ENCODE assay signal across 27 mouse cellular contexts in genomic region chr2:174660321-174660720, GRCm38 (mm10). TPM values are rescaled to one million over a fixed set of nuclear protein-coding genes. Genes with fewer than 3 reads are reported as not detected.
A peak's percentile ranks its signal among the peaks of the same experiment; 100 is the strongest.
DNase-seq lines count a peak whose midpoint lies in the region; ATAC-seq and TF ChIP-seq lines count a peak whose summit lies in the region.
"Had no signal": no experiment of that assay in that cellular context is flagged by ENCODE, and none has a peak within 500 bp of the region (broad histone marks: within the 10 kb centered on the region; RNA-seq: fewer than 3 reads in every experiment).

No protein-coding gene starts in this region.

- no peaks in the 10 kb centered on the region for H3K9me3 ChIP-seq in intestine, embryonic 16.5 days (ENCODE audit: control insufficient read depth, low read length)
- no peaks in the 10 kb centered on the region for H3K9me3 ChIP-seq in liver, embryonic 11.5 days (ENCODE audit: control insufficient read depth, low read length)
- no peaks in the 10 kb centered on the region for H3K9me3 ChIP-seq in liver, postnatal 0 days (ENCODE audit: low read length)
- H3K9me3 ChIP-seq: embryonic facial prominence, embryonic 12.5 days; forebrain, embryonic 12.5 days; hindbrain, embryonic 10.5 days; neural tube, embryonic 15.5 days had no signal

- WGBS in intestine, embryonic 16.5 days: 64% methylated on average over 9 of the region's 9 CpGs
- WGBS in liver, embryonic 11.5 days: 72% methylated on average over 9 of the region's 9 CpGs
- 61% methylated on average over 9 of the region's 9 CpGs for WGBS in liver, postnatal 0 days (ENCODE audit: insufficient replicate concordance)

- no peak for DNase-seq in liver, embryonic 11.5 days (ENCODE audit: low spot score)
- DNase-seq in liver, postnatal 0 days: no peak
- peak; percentile 21 for DNase-seq in yolk sac, embryonic 10.5 days (ENCODE audit: low spot score)
- DNase-seq in testis, postnatal 14 days (ENCODE audit: low spot score): no peak
- DNase-seq in left cerebral cortex, adult 11 months (ENCODE audit: low spot score): no peak
- no peak for DNase-seq in thymus, postnatal 36 days
- DNase-seq: adrenal gland, adult 8-10 months; B cell, adult 2 months; cerebellum, adult 11-12 months; cerebellum, postnatal 10 days; gastrocnemius, adult 2 months; kidney, adult 18-20 months; lung, adult 2 months; lung, postnatal 14 days; right cerebral cortex, postnatal 14 days had no signal

- TF ChIP-seq EP300 in liver, postnatal 0 days (IDR thresholded peaks at IDR 0.05; ENCODE audit: low read depth): no peak

- 0 out of 2 replicates have a peak overlapping the region, but pooled peaks have one; percentile 2 for H3K4me2 ChIP-seq in intestine, embryonic 16.5 days (ENCODE audit: low read depth, low read length)
- H3K4me2 ChIP-seq in liver, embryonic 11.5 days: no peak overlapping the region
- no peak overlapping the region for H3K4me2 ChIP-seq in liver, postnatal 0 days (ENCODE audit: low read depth, low read length)
- H3K4me2 ChIP-seq: embryonic facial prominence, embryonic 12.5 days; forebrain, embryonic 12.5 days; heart, embryonic 11.5 days; midbrain, embryonic 11.5 days; neural tube, embryonic 15.5 days had no signal

- peak overlapping the region; percentile 57 for H3K27ac ChIP-seq in intestine, embryonic 16.5 days (ENCODE audit: low read length)
- no peak overlapping the region for H3K27ac ChIP-seq in liver, embryonic 11.5 days (ENCODE audit: low read depth, low read length)
- no peak overlapping the region for H3K27ac ChIP-seq in liver, postnatal 0 days (ENCODE audit: low read depth)
- H3K27ac ChIP-seq: embryonic facial prominence, embryonic 12.5 days; forebrain, embryonic 12.5 days; gastrocnemius, adult 2 months; hindbrain, embryonic 10.5 days; kidney, postnatal 0 days; neural tube, embryonic 15.5 days had no signal

- no peak overlapping the region for H3K9ac ChIP-seq in intestine, embryonic 16.5 days (ENCODE audit: low read depth, low read length)
- no peak overlapping the region for H3K9ac ChIP-seq in liver, embryonic 11.5 days (ENCODE audit: low read depth, low read length)
- H3K9ac ChIP-seq in liver, postnatal 0 days (replicated peaks): no peak overlapping the region
- H3K9ac ChIP-seq: embryonic facial prominence, embryonic 12.5 days; forebrain, embryonic 12.5 days; neural tube, embryonic 15.5 days had no signal

- no peaks in the 10 kb centered on the region for H3K27me3 ChIP-seq in intestine, embryonic 16.5 days (replicated peaks; ENCODE audit: control insufficient read depth, insufficient read depth, low read length)
- no peaks in the 10 kb centered on the region for H3K27me3 ChIP-seq in liver, embryonic 11.5 days (replicated peaks; ENCODE audit: control insufficient read depth, insufficient read depth, low read length)
- no peaks in the 10 kb centered on the region for H3K27me3 ChIP-seq in liver, postnatal 0 days (ENCODE audit: insufficient read depth, low read length)
- H3K27me3 ChIP-seq: CH12.LX; embryonic facial prominence, embryonic 12.5 days; forebrain, embryonic 12.5 days; neural tube, embryonic 15.5 days had no signal

- TF ChIP-seq CTCF in liver, postnatal 0 days (IDR thresholded peaks at IDR 0.05; ENCODE audit: low read depth): no peak

- H3K4me3 ChIP-seq in intestine, embryonic 16.5 days (ENCODE audit: low read length): no peak overlapping the region
- no peak overlapping the region for H3K4me3 ChIP-seq in liver, embryonic 11.5 days (ENCODE audit: low read depth, low read length)
- no peak overlapping the region for H3K4me3 ChIP-seq in liver, postnatal 0 days (ENCODE audit: low read depth, low read length)
- H3K4me3 ChIP-seq: embryonic facial prominence, embryonic 12.5 days; forebrain, embryonic 12.5 days; gastrocnemius, adult 2 months; hindbrain, embryonic 10.5 days; neural tube, embryonic 15.5 days had no signal

- peak; percentile 98 for ATAC-seq in intestine, embryonic 16.5 days
- ATAC-seq in liver, embryonic 11.5 days (replicated peaks; ENCODE audit: low FRiP score): 0 out of 2 replicates have a peak, but pooled peaks have one; percentile 30
- ATAC-seq in liver, postnatal 0 days: peak; percentile 70
- ATAC-seq: hindbrain, embryonic 16.5 days had no signal

- 0 out of 2 replicates have a peak, but pooled peaks cover 3% of the 10 kb centered on the region for H3K4me1 ChIP-seq in intestine, embryonic 16.5 days (ENCODE audit: control insufficient read depth, insufficient read depth, low read length)
- no peaks in the 10 kb centered on the region for H3K4me1 ChIP-seq in liver, embryonic 11.5 days (replicated peaks; ENCODE audit: control insufficient read depth, insufficient read depth, low read length)
- no peaks in the 10 kb centered on the region for H3K4me1 ChIP-seq in liver, postnatal 0 days (ENCODE audit: insufficient read depth)
- H3K4me1 ChIP-seq: forebrain, embryonic 12.5 days; neural tube, embryonic 15.5 days had no signal

- H3K36me3 ChIP-seq in intestine, embryonic 16.5 days (ENCODE audit: control insufficient read depth, insufficient read depth, low read length): no peaks in the 10 kb centered on the region
- H3K36me3 ChIP-seq in liver, embryonic 11.5 days (ENCODE audit: control insufficient read depth, insufficient read depth, low read length): no peaks in the 10 kb centered on the region
- H3K36me3 ChIP-seq in liver, postnatal 0 days (replicated peaks; ENCODE audit: insufficient read depth, low read length): no peaks in the 10 kb centered on the region
- H3K36me3 ChIP-seq: embryonic facial prominence, embryonic 12.5 days; forebrain, embryonic 12.5 days; G1E; hindbrain, embryonic 10.5 days; neural tube, embryonic 15.5 days had no signal

RNA-seq across cellular contexts. Expression of gene Zfp831, which starts 17.0 kb away (rescaled TPM):
- polyA plus RNA-seq in intestine, embryonic 16.5 days (2015; fragmentation: Nextera tagmentation; extraction: Ambion mirVana): 0.01 and 0.04 TPM in 2 replicates
- polyA plus RNA-seq in liver, embryonic 11.5 days (2014; fragmentation: Nextera tagmentation; extraction: Ambion mirVana): 0.01 TPM in 1 of 2 replicates, not detected in the other
- 0.04 and 0.07 TPM in 2 replicates for polyA plus RNA-seq in liver, postnatal 0 days (2015; fragmentation: Nextera tagmentation; extraction: Ambion mirVana)
- polyA plus RNA-seq: embryonic facial prominence, embryonic 12.5 days; forebrain, embryonic 12.5 days; G1E; heart, embryonic 11.5 days; hindbrain, embryonic 10.5 days; hindbrain, embryonic 16.5 days; kidney, postnatal 0 days; midbrain, postnatal 0 days had no signal

Comparison
In these comparisons a context has a peak if more than half of its experiments do, and no peak if none do; other contexts are left out.
1. ATAC-seq: peak in every context shown above with its lines; median percentile 98 in intestine, embryonic 16.5 days; 70 in liver, postnatal 0 days; 30 in liver, embryonic 11.5 days.